Mouse (Mus musculus): ENCODE measurements around the gene Stx16. TPM values are rescaled to one million over a fixed set of nuclear protein-coding genes. Genes with fewer than 3 reads are reported as not detected.

Stx16 gene
- polyA plus RNA-seq (2015; fragmentation: Illumina TruSeq; extraction: RNeasy Lipid Tissue Mini Kit (QIAGEN cat#74804); ENCODE audit: insufficient read depth, low read depth, low replicate concordance) = 18.9 TPM

GRCm38 (mm10) chr2:174075673-174076432 lies at the start of gene Stx16:
Gene Stx16 (plus strand): TSS chr2:174076308.

DNA sequence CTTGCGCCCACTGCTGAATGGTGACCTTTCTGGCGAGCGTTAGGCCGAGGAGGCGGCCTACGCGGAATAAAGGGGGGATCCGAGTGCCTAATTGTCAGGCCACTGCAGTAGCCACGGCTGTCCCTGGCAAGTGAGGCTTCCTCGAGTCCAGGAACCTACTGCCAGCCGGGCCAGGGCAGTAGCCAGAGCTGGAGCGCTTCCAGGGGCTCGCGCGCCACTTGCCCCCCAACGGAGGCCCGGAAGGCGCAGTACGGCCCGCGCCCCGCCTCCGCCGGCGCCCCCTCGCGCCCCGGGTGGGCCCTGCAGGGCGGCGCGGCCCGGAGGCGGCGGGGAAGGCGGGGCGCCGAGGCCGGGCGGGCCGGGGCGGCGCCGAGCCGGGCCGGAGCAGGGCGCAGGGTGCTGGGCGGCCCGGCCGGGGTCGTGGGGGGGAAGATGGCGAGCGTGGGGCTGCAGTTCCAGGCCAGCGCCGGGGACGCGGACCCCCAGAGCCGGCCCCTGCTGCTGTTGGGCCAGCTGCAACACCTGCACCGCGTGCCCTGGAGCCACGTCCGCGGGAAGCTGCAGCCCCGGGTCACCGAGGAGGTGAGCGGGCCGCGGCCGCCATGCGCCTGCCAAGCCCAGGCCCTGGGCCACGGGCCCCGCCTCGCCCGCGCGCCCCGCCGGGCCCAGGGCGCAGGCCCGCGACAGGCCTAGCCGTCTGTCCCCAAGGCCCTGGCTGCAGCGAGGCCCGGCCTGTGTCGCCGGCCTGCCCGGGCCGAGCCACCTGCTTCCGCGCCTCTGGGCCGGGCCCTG lies 34.1 kb downstream of the Stx16 start, which contains the start of gene Npepl1:
TSS of gene Npepl1 (plus strand) at position 359 of the 792 bp plus-strand sequence.

Other genes with a start within 250 kb of the Stx16 start
- gene Npepl1, start 34.0 kb downstream of the Stx16 start, polyA plus RNA-seq (2015; fragmentation: Illumina TruSeq; extraction: RNeasy Lipid Tissue Mini Kit (QIAGEN cat#74804); ENCODE audit: insufficient read depth, low read depth, low replicate concordance) = 28.1 TPM
- gene Gnas, start 208.0 kb downstream of the Stx16 start, polyA plus RNA-seq (2015; fragmentation: Illumina TruSeq; extraction: RNeasy Lipid Tissue Mini Kit (QIAGEN cat#74804); ENCODE audit: insufficient read depth, low read depth, low replicate concordance) = 264 TPM